Mouse (Mus musculus) stomach, embryonic 14.5 days (tissue): ENCODE measurements around the gene Gapdhs. TPM values are rescaled to one million over a fixed set of nuclear protein-coding genes. Genes with fewer than 3 reads are reported as not detected.
A peak's percentile ranks its signal among the peaks of the same experiment; 100 is the strongest.
"Not testable (repeated sequence)": the region's sequence is repeated elsewhere in the genome, so short reads cannot be mapped to it uniquely, and the experiment has no call there.

Experiments
- ATAC-seq: fragments of 200-750 bp; cut with Nextera tagmentation; 2 replicates; pipeline ENCODE4 v1.8.0; 2017; ENCODE audit warnings: low read depth, moderate TSS enrichment; ENCODE audit not compliant: insufficient number of reproducible peaks, insufficient read depth, low FRiP score
- H3K27ac ChIP-seq: fragments of 300-500 bp; sonication (generic); 2 replicates; pipeline ENCODE4 v1.5.1; 2014; ENCODE audit warnings: mild to moderate bottlenecking, low read length, moderate library complexity, mixed read lengths
- H3K27me3 ChIP-seq: fragments of 300-500 bp; sonication (generic); 2 replicates; pipeline ENCODE4 v1.6.1; 2014; ENCODE audit warnings: low read length, control low read depth, mixed read lengths; ENCODE audit not compliant: control insufficient read depth, insufficient read depth
- H3K36me3 ChIP-seq: fragments of 300-500 bp; sonication (generic); 2 replicates; pipeline ENCODE4 v1.6.1; 2014; ENCODE audit warnings: mild to moderate bottlenecking, control low read depth, low read length, moderate library complexity, mixed read lengths; ENCODE audit not compliant: control insufficient read depth, insufficient read depth
- H3K4me1 ChIP-seq: fragments of 300-500 bp; sonication (generic); 2 replicates; pipeline ENCODE4 v1.6.1; 2014; ENCODE audit warnings: low read length, control low read depth, mixed read lengths; ENCODE audit not compliant: control insufficient read depth, insufficient read depth
- H3K4me2 ChIP-seq: fragments of 300-500 bp; sonication (generic); replicated peaks from 2 replicates; pipeline ENCODE4 v1.6.1; 2014; ENCODE audit warnings: low read depth, low read length, control low read depth
- H3K4me3 ChIP-seq: fragments of 300-500 bp; sonication (generic); 2 replicates; pipeline ENCODE4 v1.5.1; 2014; ENCODE audit warnings: low read depth, low read length, control low read depth
- H3K9ac ChIP-seq: fragments of 300-500 bp; sonication (generic); replicated peaks from 2 replicates; pipeline ENCODE4 v1.6.1; 2014; ENCODE audit warnings: low read depth, mild to moderate bottlenecking, control low read depth, low read length, moderate library complexity, mixed read lengths
- H3K9me3 ChIP-seq: fragments of 300-500 bp; sonication (generic); 2 replicates; pipeline ENCODE4 v1.6.1; 2016; ENCODE audit warnings: low read depth, low read length, control low read depth; ENCODE audit not compliant: control insufficient read depth
- WGBS: fragments of 180-500 bp; shearing (Covaris S2); extraction: QIAGEN DNeasy Blood & Tissue Kit; methylation state at CpG from one replicate; pipeline ENCODE4 v1.1.7; 2014; 5-methylcytosine and 5-hydroxymethylcytosine counted together
- polyA plus RNA-seq: library from polyadenylated mRNA; unstranded; fragments of >200 nt; fragmentation: Nextera tagmentation; extraction: Ambion mirVana; gene quantifications from 2 replicates; pipeline ENCODE4 v1.2.1, GENCODE M21; 2014

Gene Gapdhs
- polyA plus RNA-seq, 1 experiment from 2014 or later = 0.74 TPM

- Histone ChIP-seq H3K9me3 (0 out of 2 replicates have a peak, but pooled peaks cover 5% of the 10 kb centered on the region), H3K4me3 (no peak overlapping the region), H3K9ac (no peak overlapping the region), H3K4me1 (no peaks in the 10 kb centered on the region), H3K27ac (no peak overlapping the region), H3K4me2 (no peak overlapping the region), H3K36me3 (no peaks in the 10 kb centered on the region), H3K27me3 (no peaks in the 10 kb centered on the region)
- ATAC-seq = no peak
- 75% methylated on average over 3 of the region's 3 CpGs for WGBS
Observed at GRCm38 (mm10) chr7:30757001-30757400, 13.5 kb upstream of the Gapdhs start.

- H3K9me3 ChIP-seq = 0 out of 2 replicates have a peak, but pooled peaks cover 5% of the 10 kb centered on the region
- no peak within 1 kb of the TSS for H3K4me2 ChIP-seq
- no peaks in the 10 kb centered on the region for H3K4me1 ChIP-seq
- H3K9ac ChIP-seq = no peak within 1 kb of the TSS
- H3K27ac ChIP-seq = no peak within 1 kb of the TSS
- H3K4me3 ChIP-seq = no peak within 1 kb of the TSS
- no peaks in the 10 kb centered on the region for H3K36me3 ChIP-seq
- 36% methylated on average over 5 of the region's 5 CpGs for WGBS
- ATAC-seq = no peak
- no peaks in the 10 kb centered on the region for H3K27me3 ChIP-seq
Observed at GRCm38 (mm10) chr7:30751086-30751669, 7.7 kb upstream of the Gapdhs start, which contains the start of gene Sbsn. Sbsn (plus strand) TSS chr7:30751471.

GRCm38 (mm10) chr7:30749824-30750606, 6.5 kb upstream of the Gapdhs start:
- H3K9ac ChIP-seq = no peak overlapping the region
- no peak overlapping the region for H3K27ac ChIP-seq
- no peaks in the 10 kb centered on the region for H3K4me1 ChIP-seq
- no peaks in the 10 kb centered on the region for H3K36me3 ChIP-seq
- WGBS = 73% methylated on average over 13 of the region's 13 CpGs
- no peak overlapping the region for H3K4me2 ChIP-seq
- 0 out of 2 replicates have a peak, but pooled peaks cover 3% of the 10 kb centered on the region for H3K9me3 ChIP-seq
- no peak overlapping the region for H3K4me3 ChIP-seq
- peak; percentile 40; the same call in 1 of the 2 replicates for ATAC-seq
- no peaks in the 10 kb centered on the region for H3K27me3 ChIP-seq

GRCm38 (mm10) chr7:30747525-30748204, 4.2 kb upstream of the Gapdhs start:
- no peaks in the 10 kb centered on the region for H3K4me1 ChIP-seq
- H3K27ac ChIP-seq = no peak overlapping the region
- no peaks in the 10 kb centered on the region for H3K36me3 ChIP-seq
- H3K9ac ChIP-seq = no peak overlapping the region
- H3K9me3 ChIP-seq = no peaks in the 10 kb centered on the region
- H3K4me2 ChIP-seq = no peak overlapping the region
- no peaks in the 10 kb centered on the region for H3K27me3 ChIP-seq
- 82% methylated on average over 7 of the region's 7 CpGs for WGBS
- no peak for ATAC-seq
- no peak overlapping the region for H3K4me3 ChIP-seq

GRCm38 (mm10) chr7:30744022-30744598, 629 bp upstream of the Gapdhs start:
- Histone ChIP-seq H3K36me3 (no peaks in the 10 kb centered on the region), H3K4me2 (no peak overlapping the region), H3K4me3 (no peak overlapping the region), H3K27ac (no peak overlapping the region), H3K9ac (no peak overlapping the region), H3K27me3 (no peaks in the 10 kb centered on the region), H3K4me1 (no peaks in the 10 kb centered on the region), H3K9me3 (no peaks in the 10 kb centered on the region)
- no peak for ATAC-seq
- 35% methylated on average over 4 of the region's 4 CpGs for WGBS

GRCm38 (mm10) chr7:30742570-30742969, 911 bp downstream of the Gapdhs start:
- H3K4me3 ChIP-seq, H3K27me3 ChIP-seq, H3K9ac ChIP-seq, H3K4me2 ChIP-seq, H3K4me1 ChIP-seq, H3K9me3 ChIP-seq, H3K27ac ChIP-seq, ATAC-seq, H3K36me3 ChIP-seq: not testable (repeated sequence)
- WGBS = 84% methylated on average over 2 of the region's 2 CpGs

- no peak for ATAC-seq
Observed at GRCm38 (mm10) chr7:30736211-30736610, 7.3 kb downstream of the Gapdhs start.

GRCm38 (mm10) chr7:30730064-30730722, 13.3 kb downstream of the Gapdhs start:
- ATAC-seq, H3K4me1 ChIP-seq, H3K9me3 ChIP-seq, H3K27me3 ChIP-seq: not testable (repeated sequence)
- Histone ChIP-seq H3K36me3 (peaks cover 12% of the 10 kb centered on the region), H3K4me3 (peak overlapping the region; percentile 72), H3K27ac (peak overlapping the region; percentile 71), H3K4me2 (peak overlapping the region; percentile 44), H3K9ac (peak overlapping the region; percentile 75)
- WGBS = 26% methylated on average over 10 of the region's 22 CpGs

More at GRCm38 (mm10) chr7:30736211-30736610, 7.3 kb downstream of the Gapdhs start:
- Histone ChIP-seq H3K27me3 (no peaks in the 10 kb centered on the region), H3K9me3 (no peaks in the 10 kb centered on the region), H3K4me3 (no peak overlapping the region), H3K4me1 (no peaks in the 10 kb centered on the region), H3K9ac (no peak overlapping the region), H3K27ac (no peak overlapping the region), H3K4me2 (no peak overlapping the region), H3K36me3 (peaks cover 21% of the 10 kb centered on the region)
- WGBS = 76% methylated on average over 3 of the region's 3 CpGs
